Mouse (Mus musculus): ENCODE results near the gene Ppp1r27. TPM values are rescaled to one million over a fixed set of nuclear protein-coding genes. Genes with fewer than 3 reads are reported as not detected.

Ppp1r27 gene
- total and polyA plus RNA-seq, 3 experiments, result 0.34 to 0.96 TPM; not detected in 1

GRCm38 (mm10) chr11:120500357-120500756 is 50.6 kb downstream of the Ppp1r27 start:
- intact Hi-C loops (cut with DNase I), result no loop called here

More at GRCm38 (mm10) chr11:120500357-120500756, 50.6 kb downstream of the Ppp1r27 start:
- Histone ChIP-seq H3K4me1 (ENCODE audit: control insufficient read depth, insufficient read depth, low read length) (peaks cover 4% of the 10 kb centered on the region), H3K27me3 (ENCODE audit: control insufficient read depth, insufficient read depth, low read length) (no peaks in the 10 kb centered on the region), H3K4me3 (no peak overlapping the region), H3K36me3 (ENCODE audit: control insufficient read depth, insufficient read depth, low read length) (no peaks in the 10 kb centered on the region), H3K9ac (ENCODE audit: low read depth, low read length) (peak overlapping the region; percentile 27; the same call in 1 of the 2 replicates), H3K79me2 (replicated peaks; ENCODE audit: control insufficient read depth, insufficient read depth, low read length) (no peaks in the 10 kb centered on the region), H3K27ac (no peak overlapping the region)
- DNase-seq, result no peak
- WGBS, result 5% methylated on average over 3 of the region's 3 CpGs
- TF ChIP-seq POLR2A (IDR thresholded peaks at IDR 0.05; ENCODE audit: insufficient read depth, low read depth, low read length), result no peak

Other genes with a start within 250 kb of the Ppp1r27 start
Only the 30 nearest of the 34 such genes appear.
- 100 to 1,000 TPM; 222 to 321 TPM for gene Actg1, start 202.6 kb downstream of the Ppp1r27 start, total RNA-seq (2021)
- gene Actg1, start 202.6 kb downstream of the Ppp1r27 start, polyA plus RNA-seq (2012; rRNA removed), result 510 and 694 TPM in 2 replicates
- not detected for gene Fscn2, start 189.6 kb downstream of the Ppp1r27 start, total RNA-seq (2021)
- 0.15 and 0.21 TPM in 2 replicates for gene Fscn2, start 189.6 kb downstream of the Ppp1r27 start, polyA plus RNA-seq (2012; rRNA removed)
- 10 to 100 TPM; 13.0 to 13.4 TPM for gene Faap100, start 172.4 kb downstream of the Ppp1r27 start, total RNA-seq (2021)
- 25.8 and 27.3 TPM in 2 replicates for gene Faap100, start 172.4 kb downstream of the Ppp1r27 start, polyA plus RNA-seq (2012; rRNA removed)
- 10 to 100 TPM; 54.8 to 58.4 TPM for gene Nploc4, start 113.4 kb downstream of the Ppp1r27 start, total RNA-seq (2021)
- 36.6 and 55.4 TPM in 2 replicates for gene Nploc4, start 113.4 kb downstream of the Ppp1r27 start, polyA plus RNA-seq (2012; rRNA removed)
- gene Tspan10, start 108.5 kb downstream of the Ppp1r27 start, total RNA-seq (2021), result 1 to 10 TPM in 1 of 2 experiments, under 1 TPM in 1; 0.42 to 1.5 TPM
- 0.09 and 0.41 TPM in 2 replicates for gene Tspan10, start 108.5 kb downstream of the Ppp1r27 start, polyA plus RNA-seq (2012; rRNA removed)
- gene Pde6g, start 97.6 kb downstream of the Ppp1r27 start, total RNA-seq (2021), result under 1 TPM; 0.52 to 0.76 TPM
- 0.53 and 1.3 TPM in 2 replicates for gene Pde6g, start 97.6 kb downstream of the Ppp1r27 start, polyA plus RNA-seq (2012; rRNA removed)
- 10 to 100 TPM; 57.4 to 61.6 TPM for gene Oxld1, start 93.1 kb downstream of the Ppp1r27 start, total RNA-seq (2021)
- gene Oxld1, start 93.1 kb downstream of the Ppp1r27 start, polyA plus RNA-seq (2012; rRNA removed), result 52.0 and 59.4 TPM in 2 replicates
- 1 to 10 TPM; 5.8 to 6.0 TPM for gene Ccdc137, start 93.0 kb downstream of the Ppp1r27 start, total RNA-seq (2021)
- 6.7 and 11.7 TPM in 2 replicates for gene Ccdc137, start 93.0 kb downstream of the Ppp1r27 start, polyA plus RNA-seq (2012; rRNA removed)
- 10 to 100 TPM in 1 of 2 experiments, 1 to 10 TPM in 1; 9.1 to 10.8 TPM for gene Arl16, start 83.5 kb downstream of the Ppp1r27 start, total RNA-seq (2021)
- gene Arl16, start 83.5 kb downstream of the Ppp1r27 start, polyA plus RNA-seq (2012; rRNA removed), result 13.6 and 17.1 TPM in 2 replicates
- gene Mrpl12, start 66.5 kb downstream of the Ppp1r27 start, total RNA-seq (2021), result 100 to 1,000 TPM; 207 to 232 TPM
- gene Mrpl12, start 66.5 kb downstream of the Ppp1r27 start, polyA plus RNA-seq (2012; rRNA removed), result 199 and 200 TPM in 2 replicates
- 10 to 100 TPM; 14.1 to 14.6 TPM for gene Slc25a10, start 59.3 kb downstream of the Ppp1r27 start, total RNA-seq (2021)
- 32.6 and 40.9 TPM in 2 replicates for gene Slc25a10, start 59.3 kb downstream of the Ppp1r27 start, polyA plus RNA-seq (2012; rRNA removed)
- gene Gcgr, start 20.4 kb downstream of the Ppp1r27 start, total RNA-seq (2021), result under 1 TPM; 0.68 to 0.73 TPM
- 2.1 and 2.3 TPM in 2 replicates for gene Gcgr, start 20.4 kb downstream of the Ppp1r27 start, polyA plus RNA-seq (2012; rRNA removed)
- gene Mcrip1, start 1.4 kb downstream of the Ppp1r27 start, total RNA-seq (2021), result 10 to 100 TPM; 38.5 to 43.9 TPM
- gene Mcrip1, start 1.4 kb downstream of the Ppp1r27 start, polyA plus RNA-seq (2012; rRNA removed), result 84.9 and 97.4 TPM in 2 replicates
- gene P4hb, start 22.1 kb upstream of the Ppp1r27 start, total RNA-seq (2021), result 100 to 1,000 TPM; 221 to 246 TPM
- 115 and 174 TPM in 2 replicates for gene P4hb, start 22.1 kb upstream of the Ppp1r27 start, polyA plus RNA-seq (2012; rRNA removed)
- 100 to 1,000 TPM; 139 to 144 TPM for gene Arhgdia, start 30.5 kb upstream of the Ppp1r27 start, total RNA-seq (2021)
- gene Arhgdia, start 30.5 kb upstream of the Ppp1r27 start, polyA plus RNA-seq (2012; rRNA removed), result 245 and 257 TPM in 2 replicates
- gene Alyref, start 47.2 kb upstream of the Ppp1r27 start, total RNA-seq (2021), result 10 to 100 TPM; 48.7 to 52.0 TPM
- gene Alyref, start 47.2 kb upstream of the Ppp1r27 start, polyA plus RNA-seq (2012; rRNA removed), result 13.6 and 15.6 TPM in 2 replicates
- gene Anapc11, start 47.3 kb upstream of the Ppp1r27 start, total RNA-seq (2021), result 10 to 100 TPM; 79.9 to 89.0 TPM
- 87.8 and 105 TPM in 2 replicates for gene Anapc11, start 47.3 kb upstream of the Ppp1r27 start, polyA plus RNA-seq (2012; rRNA removed)
- gene Npb, start 57.3 kb upstream of the Ppp1r27 start, total RNA-seq (2021), result not detected
- not detected in 2 replicates for gene Npb, start 57.3 kb upstream of the Ppp1r27 start, polyA plus RNA-seq (2012; rRNA removed)
- 10 to 100 TPM; 51.8 to 55.6 TPM for gene Pcyt2, start 66.8 kb upstream of the Ppp1r27 start, total RNA-seq (2021)
- 111 and 125 TPM in 2 replicates for gene Pcyt2, start 66.8 kb upstream of the Ppp1r27 start, polyA plus RNA-seq (2012; rRNA removed)
- 1 to 10 TPM; 7.0 to 7.4 TPM for gene Sirt7, start 74.1 kb upstream of the Ppp1r27 start, total RNA-seq (2021)
- 23.7 and 25.9 TPM in 2 replicates for gene Sirt7, start 74.1 kb upstream of the Ppp1r27 start, polyA plus RNA-seq (2012; rRNA removed)
- 10 to 100 TPM; 35.7 to 45.2 TPM for gene Mafg, start 82.5 kb upstream of the Ppp1r27 start, total RNA-seq (2021)
- gene Mafg, start 82.5 kb upstream of the Ppp1r27 start, polyA plus RNA-seq (2012; rRNA removed), result 32.8 and 37.2 TPM in 2 replicates
- 1 to 10 TPM in 1 of 2 experiments, under 1 TPM in 1; 0.81 to 1.2 TPM for gene Pycr1, start 92.6 kb upstream of the Ppp1r27 start, total RNA-seq (2021)
- gene Pycr1, start 92.6 kb upstream of the Ppp1r27 start, polyA plus RNA-seq (2012; rRNA removed), result 3.9 and 4.9 TPM in 2 replicates
- gene Myadml2, start 97.0 kb upstream of the Ppp1r27 start, total RNA-seq (2021), result 10 to 100 TPM; 77.6 to 87.3 TPM
- 55.1 and 68.3 TPM in 2 replicates for gene Myadml2, start 97.0 kb upstream of the Ppp1r27 start, polyA plus RNA-seq (2012; rRNA removed)
- gene Notum, start 110.0 kb upstream of the Ppp1r27 start, total RNA-seq (2021), result under 1 TPM in 1 of 2 experiments, not detected in 1; 0.23 TPM
- 0.18 and 0.35 TPM in 2 replicates for gene Notum, start 110.0 kb upstream of the Ppp1r27 start, polyA plus RNA-seq (2012; rRNA removed)
- 10 to 100 TPM; 35.2 to 38.3 TPM for gene Aspscr1, start 121.8 kb upstream of the Ppp1r27 start, total RNA-seq (2021)
- gene Aspscr1, start 121.8 kb upstream of the Ppp1r27 start, polyA plus RNA-seq (2012; rRNA removed), result 38.4 and 38.6 TPM in 2 replicates
- gene Cenpx, start 162.6 kb upstream of the Ppp1r27 start, total RNA-seq (2021), result 10 to 100 TPM; 26.4 to 34.2 TPM
- 51.4 and 53.0 TPM in 2 replicates for gene Cenpx, start 162.6 kb upstream of the Ppp1r27 start, polyA plus RNA-seq (2012; rRNA removed)
- 1 to 10 TPM; 4.2 to 4.5 TPM for gene Lrrc45, start 162.8 kb upstream of the Ppp1r27 start, total RNA-seq (2021)
- gene Lrrc45, start 162.8 kb upstream of the Ppp1r27 start, polyA plus RNA-seq (2012; rRNA removed), result 12.5 and 12.7 TPM in 2 replicates
- gene Rac3, start 170.3 kb upstream of the Ppp1r27 start, total RNA-seq (2021), result under 1 TPM; 0.70 to 0.99 TPM
- gene Rac3, start 170.3 kb upstream of the Ppp1r27 start, polyA plus RNA-seq (2012; rRNA removed), result 3.3 and 4.6 TPM in 2 replicates
- 10 to 100 TPM; 12.1 to 12.9 TPM for gene Dcxr, start 176.1 kb upstream of the Ppp1r27 start, total RNA-seq (2021)
- gene Dcxr, start 176.1 kb upstream of the Ppp1r27 start, polyA plus RNA-seq (2012; rRNA removed), result 32.0 and 35.5 TPM in 2 replicates
- gene Cbr2, start 181.0 kb upstream of the Ppp1r27 start, total RNA-seq (2021), result 10 to 100 TPM; 17.7 to 19.4 TPM
- gene Cbr2, start 181.0 kb upstream of the Ppp1r27 start, polyA plus RNA-seq (2012; rRNA removed), result 42.3 and 379 TPM in 2 replicates

Data from heart, adult 2 months (tissue).